Mouse (Mus musculus): Measurements from ENCODE around the gene Dnajb14. TPM values are rescaled to one million over a fixed set of nuclear protein-coding genes. Genes with fewer than 3 reads are reported as not detected.
"Not testable (repeated sequence)": the region's sequence is repeated elsewhere in the genome, so short reads cannot be mapped to it uniquely, and the experiment has no call there.

Gene Dnajb14
- total RNA-seq, 2 experiments from 2014 or later: 47.0 to 49.1 TPM

- DNase-seq (ENCODE audit: low spot score in 2 of 2): no peak
Measured at GRCm38 (mm10) chr3:137913093-137913492, 45.6 kb downstream of the Dnajb14 start.

- not testable (repeated sequence) for DNase-seq (ENCODE audit: low spot score in 2 of 2)
Measured at GRCm38 (mm10) chr3:137914567-137914966, 47.1 kb downstream of the Dnajb14 start.

- no peak for DNase-seq (ENCODE audit: low spot score in 2 of 2)
Measured at GRCm38 (mm10) chr3:137917694-137918171, 50.3 kb downstream of the Dnajb14 start.

- peak; percentile 85 to 92 for DNase-seq (ENCODE audit: low spot score in 2 of 2)
Measured at GRCm38 (mm10) chr3:137918172-137918931, 50.9 kb downstream of the Dnajb14 start, which contains the start of gene Lamtor3. Lamtor3 (plus strand) TSS chr3:137918506.

DNA sequence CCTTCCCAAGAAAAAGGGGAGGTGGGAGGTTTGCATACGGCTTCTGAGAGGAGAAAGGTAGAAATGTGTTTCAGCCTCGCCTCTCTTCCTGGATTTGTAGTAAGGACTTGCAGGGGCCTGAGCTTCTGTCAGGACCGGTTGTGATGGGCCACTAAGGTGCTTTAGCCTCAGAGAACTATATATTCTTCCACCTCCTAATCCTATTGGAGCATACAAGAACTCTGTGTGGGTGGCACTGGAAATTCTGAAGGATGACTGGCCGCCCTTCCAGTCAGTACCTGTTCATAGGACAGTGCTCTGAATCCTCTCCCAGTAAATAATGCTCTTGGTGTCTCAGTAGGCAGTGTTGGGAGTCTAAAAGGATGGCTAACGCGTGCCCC lies 51.4 kb downstream of the Dnajb14 start:
- DNase-seq (ENCODE audit: low spot score in 2 of 2): peak in 1 of 2 experiments; percentile 12

- no peak for DNase-seq (ENCODE audit: low spot score in 2 of 2)
Measured at GRCm38 (mm10) chr3:137919398-137919797, 51.9 kb downstream of the Dnajb14 start.

GRCm38 (mm10) chr3:137920594-137920993 lies 53.1 kb downstream of the Dnajb14 start:
- no peak for DNase-seq (ENCODE audit: low spot score in 2 of 2)

- no peak for DNase-seq (ENCODE audit: low spot score in 2 of 2)
Measured at GRCm38 (mm10) chr3:137927010-137927409, 59.5 kb downstream of the Dnajb14 start.

- no peak for DNase-seq (ENCODE audit: low spot score in 2 of 2)
Measured at GRCm38 (mm10) chr3:137929940-137930339, 62.5 kb downstream of the Dnajb14 start.

- DNase-seq (ENCODE audit: low spot score in 2 of 2): no peak
Measured at GRCm38 (mm10) chr3:137932748-137933147, 65.3 kb downstream of the Dnajb14 start.

DNA sequence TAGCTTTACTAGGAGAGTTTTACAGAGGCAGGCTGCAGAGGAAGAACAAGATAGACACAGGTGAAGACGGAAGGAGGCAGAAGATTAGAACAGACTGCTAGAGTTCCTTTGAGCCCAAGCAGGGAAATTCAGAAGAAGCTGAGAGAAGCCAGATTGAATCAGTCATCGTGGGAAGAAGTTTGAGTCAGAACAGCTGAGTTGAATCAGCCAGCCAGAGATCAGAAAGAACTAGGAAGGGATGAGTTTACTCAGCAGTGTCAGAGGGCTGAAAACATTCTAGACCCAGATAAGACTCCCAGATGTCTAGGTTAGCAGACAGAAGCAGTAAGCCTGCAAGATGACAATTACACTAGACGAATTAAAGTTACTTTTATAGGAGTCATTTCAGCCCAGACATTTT lies 66.5 kb downstream of the Dnajb14 start:
- no peak for DNase-seq (ENCODE audit: low spot score in 2 of 2)

GRCm38 (mm10) chr3:137935570-137936525 lies 68.4 kb downstream of the Dnajb14 start:
- no peak for DNase-seq (ENCODE audit: low spot score in 2 of 2)

GRCm38 (mm10) chr3:137936541-137936940 lies 69.1 kb downstream of the Dnajb14 start:
- DNase-seq (ENCODE audit: low spot score in 2 of 2): no peak

DNA sequence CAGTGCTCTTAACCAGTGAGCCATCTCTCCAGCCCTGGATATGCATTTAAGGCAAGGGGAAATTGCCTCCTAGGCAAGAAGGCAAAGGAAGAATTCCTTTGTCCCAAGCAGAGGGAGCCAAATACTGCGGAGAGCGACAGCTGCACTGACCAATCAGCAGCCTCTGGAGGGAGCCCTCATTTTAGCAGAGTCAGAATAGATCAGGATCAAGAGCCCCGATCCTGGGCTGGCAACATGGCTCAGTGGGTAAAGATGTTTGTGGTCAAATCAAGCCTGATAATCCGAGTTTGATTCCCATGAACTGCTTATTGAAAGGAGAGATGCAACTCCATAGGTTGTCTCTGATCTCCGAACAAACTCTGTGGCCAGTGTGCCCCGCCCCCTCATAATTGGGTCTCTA lies 71.1 kb downstream of the Dnajb14 start:
- DNase-seq (ENCODE audit: low spot score in 2 of 2): peak in 1 of 2 experiments; percentile 48

- no peak for DNase-seq (ENCODE audit: low spot score in 2 of 2)
Measured at GRCm38 (mm10) chr3:137940757-137941156, 73.3 kb downstream of the Dnajb14 start.

DNA sequence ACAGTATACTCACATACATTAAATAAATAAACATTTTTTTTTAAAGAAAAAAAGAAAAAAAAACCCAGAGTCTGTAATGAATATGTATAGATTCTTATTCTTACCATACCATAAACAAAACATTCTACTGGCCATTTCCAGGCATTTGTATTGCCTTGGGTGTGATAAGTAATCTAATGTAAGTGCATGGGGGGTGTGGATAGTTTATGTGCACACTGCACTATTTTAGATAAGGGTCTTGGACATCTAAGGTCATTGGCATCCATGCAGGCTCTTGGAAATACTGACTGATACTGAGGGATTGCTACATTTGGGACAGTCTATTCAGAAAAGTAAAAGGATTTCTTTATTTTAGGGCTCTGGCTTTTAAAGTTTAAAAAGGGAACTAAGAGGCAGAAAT lies 74.1 kb downstream of the Dnajb14 start:
- no peak for DNase-seq (ENCODE audit: low spot score in 2 of 2)

DNA sequence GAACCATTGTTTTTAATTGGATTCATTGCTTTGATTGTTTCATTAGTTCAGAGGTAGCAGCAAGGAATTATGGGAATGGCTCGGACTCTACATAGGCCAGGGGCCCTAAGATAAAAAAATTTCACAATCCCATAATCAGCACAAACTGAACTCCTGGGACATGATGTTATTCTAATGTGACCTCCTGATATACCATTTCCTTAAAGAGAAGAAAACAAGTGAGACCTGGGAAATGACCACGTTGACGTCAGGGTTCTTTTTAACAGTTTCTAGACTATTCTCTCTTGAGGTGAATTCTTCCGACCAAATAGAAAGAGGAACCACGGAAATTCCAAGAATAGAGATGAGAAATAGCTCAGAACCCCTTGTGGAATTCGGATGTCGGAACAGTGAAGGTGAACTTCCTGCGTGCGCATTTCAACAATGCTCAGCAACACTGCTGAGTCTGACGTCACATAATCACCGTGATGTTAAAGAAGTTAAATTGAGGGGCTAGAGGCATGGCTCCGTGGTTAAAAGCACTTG lies 74.7 kb downstream of the Dnajb14 start:
- no peak for DNase-seq (ENCODE audit: low spot score in 2 of 2)

DNA sequence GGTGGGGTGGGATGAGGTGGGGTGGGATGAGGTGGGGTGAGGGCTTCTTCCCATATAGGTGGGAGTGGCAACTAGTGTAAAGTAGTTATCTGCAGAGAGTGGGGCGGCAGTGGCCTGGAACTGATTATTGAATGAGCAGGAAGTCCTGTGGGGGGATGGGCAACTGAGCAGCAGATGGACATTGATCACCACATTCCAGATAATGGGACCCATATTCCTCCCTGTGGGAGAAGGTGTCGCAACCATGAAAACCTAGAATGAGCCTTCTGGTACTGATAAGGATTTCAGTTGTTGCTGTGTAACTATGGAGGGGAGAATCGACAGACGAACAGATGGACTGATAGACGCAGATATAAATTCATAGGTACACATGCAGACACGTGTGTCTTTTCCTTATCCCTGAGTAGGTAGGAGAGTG lies 76.3 kb downstream of the Dnajb14 start:
- no peak for DNase-seq (ENCODE audit: low spot score in 2 of 2)

GRCm38 (mm10) chr3:137946827-137947226 lies 79.4 kb downstream of the Dnajb14 start:
- no peak for DNase-seq (ENCODE audit: low spot score in 2 of 2)

GRCm38 (mm10) chr3:137947525-137947924 lies 80.0 kb downstream of the Dnajb14 start:
- no peak for DNase-seq (ENCODE audit: low spot score in 2 of 2)

DNA sequence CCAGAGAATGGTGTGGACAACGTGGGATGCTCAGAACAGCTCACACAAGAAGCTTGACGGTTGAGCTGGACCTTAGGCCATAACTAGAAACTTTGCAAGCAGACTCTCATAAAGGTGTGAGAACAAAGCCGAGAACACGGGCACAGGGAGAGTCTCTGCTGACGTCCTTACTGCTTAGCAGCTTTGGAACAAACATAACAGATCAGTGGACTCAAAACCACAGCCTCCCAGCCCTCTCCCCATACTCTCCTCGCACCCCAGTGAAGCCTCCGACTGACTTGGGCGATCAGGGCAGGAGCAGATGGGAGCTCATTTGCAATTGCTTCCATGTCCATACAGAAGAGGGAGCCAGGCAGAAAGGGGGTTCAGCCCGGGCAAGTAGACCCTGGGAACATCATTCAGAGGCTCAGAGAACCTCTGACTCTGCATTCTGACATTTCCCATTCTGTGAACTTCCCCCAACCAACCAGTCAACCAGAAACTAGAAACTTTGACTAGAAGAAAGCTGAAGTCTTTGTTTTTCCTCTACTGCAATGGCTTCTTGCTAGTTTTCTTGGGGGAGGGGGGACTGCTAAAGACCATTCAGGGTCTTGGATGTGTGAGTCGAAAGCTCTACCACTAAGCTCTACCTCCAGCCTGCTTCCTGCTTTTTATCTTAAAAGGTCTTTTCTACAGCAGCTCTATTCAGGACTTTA lies 82.9 kb downstream of the Dnajb14 start:
- no peak for DNase-seq (ENCODE audit: low spot score in 2 of 2)

Measured in layer of hippocampus, adult 18-20 months (tissue).